Mouse (Mus musculus): ENCODE results near the gene Slc38a1.

GRCm38 (mm10) chr15:96689919-96690318, 47.2 kb upstream of the Slc38a1 start:
- TF ChIP-seq POLR2A (IDR thresholded peaks at IDR 0.05; ENCODE audit: borderline replicate concordance, control insufficient read depth, low read depth, low read length), result no peak
- no peak for TF ChIP-seq CTCF (IDR thresholded peaks at IDR 0.05; ENCODE audit: control insufficient read depth, insufficient read depth, low read length)
